Mouse (Mus musculus): ENCODE results near the gene Bmp2k. TPM values are rescaled to one million over a fixed set of nuclear protein-coding genes. Genes with fewer than 3 reads are reported as not detected.

Bmp2k gene
- polyA plus RNA-seq, 1 experiment from 2014 or later, result 10.1 TPM

- H3K27me3 ChIP-seq, result no peaks in the 10 kb centered on the region
- peak overlapping the region; percentile 89; the same call in 1 of the 2 replicates for H3K27ac ChIP-seq
- H3K36me3 ChIP-seq, result no peaks in the 10 kb centered on the region
- no peaks in the 10 kb centered on the region for H3K9me3 ChIP-seq (replicated peaks)
- no peak for ATAC-seq (replicated peaks; ENCODE audit: low FRiP score)
- H3K9ac ChIP-seq, result no peak overlapping the region
- 45% methylated on average over 5 of the region's 5 CpGs for WGBS
- peaks cover 28% of the 10 kb centered on the region for H3K4me1 ChIP-seq
- no peak overlapping the region for H3K4me2 ChIP-seq
- H3K4me3 ChIP-seq (replicated peaks), result no peak overlapping the region
These were observed 1.7 kb upstream of the Bmp2k start for GRCm38 (mm10) chr5:96995791-96996190.

- Histone ChIP-seq H3K9me3 (replicated peaks) (no peaks in the 10 kb centered on the region), H3K9ac (peak overlapping the region; percentile 81), H3K36me3 (no peaks in the 10 kb centered on the region), H3K4me1 (peaks cover 34% of the 10 kb centered on the region), H3K4me3 (replicated peaks) (peak overlapping the region; percentile 85), H3K27ac (peak overlapping the region; percentile 89), H3K4me2 (peak overlapping the region; percentile 68), H3K27me3 (no peaks in the 10 kb centered on the region)
- peak; percentile 28; the same call in 1 of the 2 replicates for ATAC-seq (replicated peaks; ENCODE audit: low FRiP score)
- WGBS, result 17% methylated on average over 39 of the region's 39 CpGs
These were observed 834 bp upstream of the Bmp2k start for GRCm38 (mm10) chr5:96996401-96997309.

GRCm38 (mm10) chr5:96997802-96998565 is 495 bp downstream of the Bmp2k start:
- peak; percentile 38 for ATAC-seq (replicated peaks; ENCODE audit: low FRiP score)

DNA sequence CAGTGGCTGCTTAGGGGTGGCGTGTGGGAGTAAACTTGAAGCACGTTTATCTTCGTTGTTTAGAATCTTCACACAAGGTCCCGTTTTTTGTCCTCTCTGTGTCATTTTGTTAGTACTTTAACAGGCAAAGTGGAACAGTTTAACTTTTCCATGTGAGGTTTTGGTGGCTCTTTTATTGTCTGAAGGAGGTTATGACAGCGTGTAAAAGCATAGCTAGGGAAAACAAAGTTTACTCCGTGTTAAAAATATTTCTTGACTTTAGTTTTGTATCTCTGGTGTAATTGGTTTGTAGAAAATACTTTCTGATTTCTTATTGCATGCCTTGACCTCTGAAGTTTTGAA is 1.0 kb downstream of the Bmp2k start:
- peak overlapping the region; percentile 68 for H3K4me2 ChIP-seq
- peak overlapping the region; percentile 81 for H3K9ac ChIP-seq
- 0 out of 2 replicates have a peak overlapping the region, but pooled peaks have one; percentile 89 for H3K27ac ChIP-seq
- H3K4me3 ChIP-seq (replicated peaks), result peak overlapping the region; percentile 85
- H3K36me3 ChIP-seq, result no peaks in the 10 kb centered on the region
- no peak for ATAC-seq (replicated peaks; ENCODE audit: low FRiP score)
- peaks cover 31% of the 10 kb centered on the region for H3K4me1 ChIP-seq
- H3K9me3 ChIP-seq (replicated peaks), result no peaks in the 10 kb centered on the region
- 5% methylated on average over 6 of the region's 6 CpGs for WGBS
- H3K27me3 ChIP-seq, result no peaks in the 10 kb centered on the region

More at GRCm38 (mm10) chr5:96997802-96998565, 495 bp downstream of the Bmp2k start:
- H3K4me1 ChIP-seq, result peaks cover 34% of the 10 kb centered on the region
- peak overlapping the region; percentile 68 for H3K4me2 ChIP-seq
- no peaks in the 10 kb centered on the region for H3K36me3 ChIP-seq
- peak overlapping the region; percentile 89 for H3K27ac ChIP-seq
- H3K27me3 ChIP-seq, result no peaks in the 10 kb centered on the region
- no peaks in the 10 kb centered on the region for H3K9me3 ChIP-seq (replicated peaks)
- peak overlapping the region; percentile 81 for H3K9ac ChIP-seq
- H3K4me3 ChIP-seq (replicated peaks), result peak overlapping the region; percentile 85
- under 1% methylated on average over 68 of the region's 75 CpGs for WGBS

- H3K4me3 ChIP-seq (replicated peaks), result peak overlapping the region; percentile 85
- H3K4me2 ChIP-seq, result peak overlapping the region; percentile 68
- H3K27me3 ChIP-seq, result no peaks in the 10 kb centered on the region
- no peaks in the 10 kb centered on the region for H3K36me3 ChIP-seq
- 87% methylated on average over 7 of the region's 7 CpGs for WGBS
- H3K27ac ChIP-seq, result no peak overlapping the region
- peaks cover 42% of the 10 kb centered on the region for H3K4me1 ChIP-seq
- H3K9ac ChIP-seq, result no peak overlapping the region
- no peaks in the 10 kb centered on the region for H3K9me3 ChIP-seq (replicated peaks)
- no peak for ATAC-seq (replicated peaks; ENCODE audit: low FRiP score)
These were observed 2.1 kb downstream of the Bmp2k start for GRCm38 (mm10) chr5:96999601-97000000.

DNA sequence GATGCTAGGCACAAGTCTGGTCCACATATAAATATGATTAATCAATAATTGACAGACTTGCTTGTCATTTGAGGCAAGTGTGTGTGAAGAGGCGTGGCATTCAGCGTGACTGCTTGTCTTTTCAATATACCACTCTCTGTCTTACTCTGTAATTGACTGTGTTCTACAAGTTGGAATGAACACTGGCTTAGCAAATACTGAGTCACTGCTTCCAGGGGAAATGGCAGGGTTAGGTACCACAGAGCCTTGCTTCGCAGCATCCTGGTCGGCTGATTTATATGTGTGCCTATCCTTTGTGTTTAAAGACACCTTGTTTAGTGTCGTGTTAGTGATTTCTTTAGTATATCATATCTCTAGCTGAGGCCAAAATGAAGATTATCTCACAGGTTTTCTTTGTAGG is 3.0 kb downstream of the Bmp2k start:
- Histone ChIP-seq H3K9me3 (replicated peaks) (no peaks in the 10 kb centered on the region), H3K27me3 (no peaks in the 10 kb centered on the region), H3K9ac (no peak overlapping the region), H3K4me3 (replicated peaks) (no peak overlapping the region), H3K27ac (no peak overlapping the region), H3K4me1 (peaks cover 44% of the 10 kb centered on the region), H3K4me2 (no peak overlapping the region), H3K36me3 (no peaks in the 10 kb centered on the region)
- WGBS, result 79% methylated on average over 5 of the region's 5 CpGs
- ATAC-seq (replicated peaks; ENCODE audit: low FRiP score), result no peak

DNA sequence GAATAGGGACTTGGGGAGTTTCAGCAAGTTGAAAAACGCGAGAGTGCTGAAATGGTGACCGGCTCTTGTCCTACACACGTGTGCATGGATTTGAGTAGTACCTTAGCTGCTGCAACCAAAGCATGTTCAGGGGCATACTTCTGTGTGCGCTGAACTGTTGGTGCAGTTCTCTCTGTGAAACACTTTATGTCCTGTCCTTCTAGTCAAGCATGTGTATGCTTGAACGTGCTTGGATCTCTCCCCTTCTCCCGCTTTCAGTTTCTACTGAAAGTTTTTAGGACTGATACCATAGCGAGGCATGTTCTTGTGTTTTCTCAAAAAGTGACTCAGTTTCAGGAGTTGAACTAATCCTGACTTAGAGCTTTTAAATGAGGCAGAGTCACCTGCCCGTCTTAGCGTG is 3.7 kb downstream of the Bmp2k start:
- ATAC-seq (replicated peaks; ENCODE audit: low FRiP score), result no peak
- H3K4me3 ChIP-seq (replicated peaks), result no peak overlapping the region
- H3K9me3 ChIP-seq (replicated peaks), result no peaks in the 10 kb centered on the region
- H3K9ac ChIP-seq, result no peak overlapping the region
- 85% methylated on average over 10 of the region's 10 CpGs for whole genome bisulfite sequencing
- no peak overlapping the region for H3K4me2 ChIP-seq
- no peaks in the 10 kb centered on the region for H3K27me3 ChIP-seq
- peaks cover 44% of the 10 kb centered on the region for H3K4me1 ChIP-seq
- no peaks in the 10 kb centered on the region for H3K36me3 ChIP-seq
- H3K27ac ChIP-seq, result 0 out of 2 replicates have a peak overlapping the region, but pooled peaks have one; percentile 3

DNA sequence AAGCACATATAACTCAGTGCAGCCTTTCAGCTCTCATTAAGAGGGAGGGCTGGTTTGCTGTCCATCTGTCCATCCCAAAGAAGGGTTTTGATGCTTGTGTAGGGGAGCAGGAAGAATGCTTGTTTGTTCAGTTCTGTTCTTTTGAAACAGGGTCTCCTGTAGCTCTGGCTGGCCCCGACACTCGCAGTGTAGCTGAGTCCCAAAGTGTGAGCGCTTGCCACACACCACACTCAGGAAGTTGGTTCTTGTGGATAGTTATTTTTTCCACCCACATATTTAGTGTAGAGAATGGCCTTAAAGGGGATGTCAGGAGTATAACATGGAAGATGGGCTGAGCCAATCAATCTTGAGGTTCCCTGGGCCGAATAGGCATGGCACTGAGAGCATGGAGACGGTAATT is 4.1 kb downstream of the Bmp2k start:
- Histone ChIP-seq H3K4me1 (peaks cover 39% of the 10 kb centered on the region), H3K27ac (no peak overlapping the region), H3K27me3 (no peaks in the 10 kb centered on the region), H3K4me3 (replicated peaks) (no peak overlapping the region), H3K4me2 (no peak overlapping the region), H3K9ac (no peak overlapping the region), H3K36me3 (no peaks in the 10 kb centered on the region), H3K9me3 (replicated peaks) (no peaks in the 10 kb centered on the region)
- WGBS, result 90% methylated on average over 5 of the region's 5 CpGs
- no peak for ATAC-seq (replicated peaks; ENCODE audit: low FRiP score)

DNA sequence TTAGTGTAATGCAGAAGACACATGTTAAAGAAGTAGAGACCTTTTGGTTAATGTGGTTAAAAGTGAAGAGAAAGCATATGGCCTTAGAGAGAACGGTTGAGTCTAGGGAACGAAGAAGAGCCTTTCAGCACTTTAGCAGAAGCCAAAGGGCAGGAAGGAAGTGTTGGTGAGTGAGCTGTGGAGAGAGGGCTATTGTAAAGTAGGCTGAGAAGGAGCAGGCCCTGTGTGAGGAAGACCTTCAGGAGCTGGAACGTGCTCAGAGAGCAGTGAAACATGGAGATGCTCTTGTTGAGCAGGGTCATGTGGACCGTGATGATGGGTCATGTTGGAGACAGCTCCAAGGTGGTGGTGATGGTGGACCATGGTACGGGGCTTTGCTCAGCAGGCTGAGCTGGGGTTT is 4.8 kb downstream of the Bmp2k start:
- no peak overlapping the region for H3K9ac ChIP-seq
- 87% methylated on average over 5 of the region's 5 CpGs for WGBS
- peaks cover 36% of the 10 kb centered on the region for H3K4me1 ChIP-seq
- no peaks in the 10 kb centered on the region for H3K36me3 ChIP-seq
- ATAC-seq (replicated peaks; ENCODE audit: low FRiP score), result no peak
- H3K27me3 ChIP-seq, result no peaks in the 10 kb centered on the region
- H3K4me2 ChIP-seq, result no peak overlapping the region
- no peaks in the 10 kb centered on the region for H3K9me3 ChIP-seq (replicated peaks)
- H3K27ac ChIP-seq, result no peak overlapping the region
- no peak overlapping the region for H3K4me3 ChIP-seq (replicated peaks)

DNA sequence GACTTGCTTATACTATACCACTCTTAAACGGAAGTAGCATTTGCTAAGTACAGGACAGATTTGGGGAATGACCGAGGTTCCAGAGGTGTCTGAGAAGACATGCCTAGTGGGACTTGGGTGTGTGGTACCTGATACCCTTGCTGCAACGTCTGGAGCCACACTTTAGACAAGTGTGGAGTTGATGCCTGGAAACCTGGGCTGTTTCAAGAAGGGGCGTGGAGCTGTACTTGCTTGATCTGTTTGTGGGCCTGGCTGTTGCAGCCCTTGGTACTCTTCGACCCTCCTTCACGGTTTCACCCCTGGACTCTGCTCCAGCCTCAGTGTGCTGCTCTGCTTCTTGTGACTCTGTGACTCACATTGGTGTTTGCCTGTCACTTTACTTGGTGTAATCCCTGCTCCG is 5.4 kb downstream of the Bmp2k start:
- Histone ChIP-seq H3K4me3 (replicated peaks) (no peak overlapping the region), H3K4me2 (no peak overlapping the region), H3K27me3 (no peaks in the 10 kb centered on the region), H3K9me3 (replicated peaks) (no peaks in the 10 kb centered on the region), H3K36me3 (no peaks in the 10 kb centered on the region), H3K9ac (no peak overlapping the region), H3K27ac (no peak overlapping the region), H3K4me1 (peaks cover 36% of the 10 kb centered on the region)
- no peak for ATAC-seq (replicated peaks; ENCODE audit: low FRiP score)
- 77% methylated on average over 7 of the region's 7 CpGs for WGBS

GRCm38 (mm10) chr5:97004178-97005030 is 6.9 kb downstream of the Bmp2k start:
- 63% methylated on average over 23 of the region's 23 CpGs for WGBS
- Histone ChIP-seq H3K9me3 (replicated peaks) (no peaks in the 10 kb centered on the region), H3K36me3 (no peaks in the 10 kb centered on the region), H3K4me1 (peaks cover 30% of the 10 kb centered on the region), H3K27me3 (no peaks in the 10 kb centered on the region), H3K4me2 (no peak overlapping the region), H3K4me3 (replicated peaks) (no peak overlapping the region), H3K27ac (0 out of 2 replicates have a peak overlapping the region, but pooled peaks have one; percentile 18), H3K9ac (no peak overlapping the region)
- no peak for ATAC-seq (replicated peaks; ENCODE audit: low FRiP score)
